Mouse (Mus musculus): ENCODE measurements around the gene Cep112. TPM values are rescaled to one million over a fixed set of nuclear protein-coding genes. Genes with fewer than 3 reads are reported as not detected.

Gene Cep112
- polyA plus RNA-seq, 1 experiment from 2014 or later: 12.7 TPM

GRCm38 (mm10) chr11:108752301-108752700 is 327.3 kb downstream of the Cep112 start:
- WGBS: 25% methylated on average over 7 of the region's 7 CpGs
- Histone ChIP-seq H3K9ac (ENCODE audit: low read depth, low read length) (no peak overlapping the region), H3K4me3 (ENCODE audit: low read length) (no peak overlapping the region), H3K27ac (ENCODE audit: low read depth, low read length) (no peak overlapping the region), H3K36me3 (ENCODE audit: control insufficient read depth, insufficient read depth, low read length) (no peaks in the 10 kb centered on the region), H3K27me3 (replicated peaks; ENCODE audit: control insufficient read depth, insufficient read depth, low read length) (no peaks in the 10 kb centered on the region), H3K4me2 (ENCODE audit: low read length) (no peak overlapping the region), H3K9me3 (ENCODE audit: control insufficient read depth, low read length) (no peaks in the 10 kb centered on the region), H3K4me1 (ENCODE audit: control insufficient read depth, insufficient read depth, low read depth, low read length) (peaks cover 8% of the 10 kb centered on the region)
- no peak for ATAC-seq

DNA sequence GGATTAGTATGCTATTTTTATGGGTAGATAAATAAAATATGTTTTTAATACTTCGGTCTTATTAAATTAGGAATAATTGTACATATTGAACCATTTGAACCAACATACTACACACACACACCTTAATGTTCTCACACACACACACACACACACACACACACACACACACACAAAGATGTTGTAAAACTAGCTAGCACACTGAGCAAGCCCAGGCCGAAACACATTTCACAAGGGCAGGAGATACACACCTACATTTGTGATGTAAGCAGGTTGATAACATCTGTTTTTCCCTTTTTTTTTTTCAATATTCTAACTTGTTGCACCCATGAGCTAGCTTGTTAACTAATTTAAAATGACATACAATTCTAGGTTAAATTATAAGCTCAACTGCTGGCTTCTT is 327.8 kb downstream of the Cep112 start:
- Histone ChIP-seq H3K4me2 (ENCODE audit: low read length) (no peak overlapping the region), H3K27me3 (replicated peaks; ENCODE audit: control insufficient read depth, insufficient read depth, low read length) (no peaks in the 10 kb centered on the region), H3K27ac (ENCODE audit: low read depth, low read length) (no peak overlapping the region), H3K9ac (ENCODE audit: low read depth, low read length) (no peak overlapping the region), H3K4me3 (ENCODE audit: low read length) (no peak overlapping the region), H3K4me1 (ENCODE audit: control insufficient read depth, insufficient read depth, low read depth, low read length) (peaks cover 8% of the 10 kb centered on the region), H3K36me3 (ENCODE audit: control insufficient read depth, insufficient read depth, low read length) (no peaks in the 10 kb centered on the region), H3K9me3 (ENCODE audit: control insufficient read depth, low read length) (no peaks in the 10 kb centered on the region)
- WGBS: 90% methylated on average over 2 of the region's 2 CpGs
- ATAC-seq: no peak

DNA sequence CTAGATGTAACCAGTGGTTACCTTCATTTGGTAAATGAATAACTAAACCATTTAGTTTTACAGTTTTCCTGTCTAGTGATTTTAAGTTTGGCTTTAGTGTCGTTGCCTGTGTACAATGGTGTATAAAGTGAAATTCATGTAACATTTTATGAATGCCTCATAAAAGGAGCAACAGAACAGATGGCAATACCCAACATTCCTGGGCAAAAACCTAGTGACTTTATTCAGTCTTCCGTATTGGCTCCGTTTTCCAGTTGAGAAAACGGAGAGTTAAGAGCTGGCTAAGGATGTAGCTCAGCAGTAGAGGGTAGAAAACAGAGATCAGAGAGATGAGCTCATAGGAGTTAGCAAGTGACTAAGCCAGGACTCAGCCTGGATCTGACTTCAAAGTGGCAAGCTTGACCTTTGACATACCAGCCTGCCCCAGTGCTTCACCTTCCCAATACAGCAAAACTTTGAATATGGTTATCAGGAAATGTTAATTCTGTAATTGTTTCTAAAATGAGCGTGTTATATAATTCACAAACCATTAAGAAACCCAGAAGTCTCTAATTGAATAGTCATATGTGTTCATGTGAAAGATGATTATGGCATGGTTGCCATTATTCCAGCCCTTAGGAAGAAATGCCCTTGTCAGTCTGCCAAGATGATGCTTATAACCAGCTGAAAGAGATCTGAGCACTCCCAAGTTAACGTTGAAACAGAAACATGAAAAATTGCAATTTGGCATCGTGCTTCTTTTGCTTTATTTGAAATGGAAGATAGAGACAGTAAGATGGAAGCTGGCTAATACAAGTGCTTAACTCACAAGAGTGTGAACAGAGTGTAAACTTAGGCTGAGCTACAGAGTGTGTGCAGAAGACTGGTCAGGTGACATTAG is 328.6 kb downstream of the Cep112 start:
- Histone ChIP-seq H3K27ac (ENCODE audit: low read depth, low read length) (no peak overlapping the region), H3K36me3 (ENCODE audit: control insufficient read depth, insufficient read depth, low read length) (no peaks in the 10 kb centered on the region), H3K4me3 (ENCODE audit: low read length) (no peak overlapping the region), H3K4me2 (ENCODE audit: low read length) (no peak overlapping the region), H3K27me3 (replicated peaks; ENCODE audit: control insufficient read depth, insufficient read depth, low read length) (no peaks in the 10 kb centered on the region), H3K4me1 (ENCODE audit: control insufficient read depth, insufficient read depth, low read depth, low read length) (peaks cover 8% of the 10 kb centered on the region), H3K9ac (ENCODE audit: low read depth, low read length) (no peak overlapping the region), H3K9me3 (ENCODE audit: control insufficient read depth, low read length) (no peaks in the 10 kb centered on the region)
- no peak for ATAC-seq
- 68% methylated on average over 7 of the region's 7 CpGs for whole genome bisulfite sequencing

DNA sequence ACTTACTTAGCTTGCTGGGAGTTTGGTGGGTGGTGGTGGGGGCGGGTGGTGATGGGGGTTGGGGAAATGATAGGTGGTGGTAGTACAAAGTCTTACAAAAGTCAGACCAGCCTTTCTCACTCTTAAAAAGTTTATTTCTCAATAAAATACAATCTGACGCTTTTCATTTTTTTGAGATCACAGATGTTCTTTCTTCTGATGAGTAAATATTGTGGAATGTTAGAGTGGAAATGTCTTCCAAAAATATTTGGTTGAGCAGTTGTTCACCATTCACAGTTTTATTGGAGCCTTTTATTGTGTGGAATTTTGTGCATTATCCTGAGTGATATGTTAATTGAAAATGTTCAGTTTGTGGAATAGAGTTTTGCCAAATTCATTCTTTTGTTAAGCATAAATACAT is 332.2 kb downstream of the Cep112 start:
- Histone ChIP-seq H3K36me3 (ENCODE audit: control insufficient read depth, insufficient read depth, low read length) (no peaks in the 10 kb centered on the region), H3K27ac (ENCODE audit: low read depth, low read length) (no peak overlapping the region), H3K9ac (ENCODE audit: low read depth, low read length) (no peak overlapping the region), H3K4me2 (ENCODE audit: low read length) (no peak overlapping the region), H3K4me3 (ENCODE audit: low read length) (no peak overlapping the region), H3K4me1 (ENCODE audit: control insufficient read depth, insufficient read depth, low read depth, low read length) (peaks cover 4% of the 10 kb centered on the region; the same call in 1 of the 2 replicates), H3K27me3 (replicated peaks; ENCODE audit: control insufficient read depth, insufficient read depth, low read length) (no peaks in the 10 kb centered on the region), H3K9me3 (ENCODE audit: control insufficient read depth, low read length) (no peaks in the 10 kb centered on the region)
- WGBS: 96% methylated on average over 2 of the region's 2 CpGs
- ATAC-seq: no peak

DNA sequence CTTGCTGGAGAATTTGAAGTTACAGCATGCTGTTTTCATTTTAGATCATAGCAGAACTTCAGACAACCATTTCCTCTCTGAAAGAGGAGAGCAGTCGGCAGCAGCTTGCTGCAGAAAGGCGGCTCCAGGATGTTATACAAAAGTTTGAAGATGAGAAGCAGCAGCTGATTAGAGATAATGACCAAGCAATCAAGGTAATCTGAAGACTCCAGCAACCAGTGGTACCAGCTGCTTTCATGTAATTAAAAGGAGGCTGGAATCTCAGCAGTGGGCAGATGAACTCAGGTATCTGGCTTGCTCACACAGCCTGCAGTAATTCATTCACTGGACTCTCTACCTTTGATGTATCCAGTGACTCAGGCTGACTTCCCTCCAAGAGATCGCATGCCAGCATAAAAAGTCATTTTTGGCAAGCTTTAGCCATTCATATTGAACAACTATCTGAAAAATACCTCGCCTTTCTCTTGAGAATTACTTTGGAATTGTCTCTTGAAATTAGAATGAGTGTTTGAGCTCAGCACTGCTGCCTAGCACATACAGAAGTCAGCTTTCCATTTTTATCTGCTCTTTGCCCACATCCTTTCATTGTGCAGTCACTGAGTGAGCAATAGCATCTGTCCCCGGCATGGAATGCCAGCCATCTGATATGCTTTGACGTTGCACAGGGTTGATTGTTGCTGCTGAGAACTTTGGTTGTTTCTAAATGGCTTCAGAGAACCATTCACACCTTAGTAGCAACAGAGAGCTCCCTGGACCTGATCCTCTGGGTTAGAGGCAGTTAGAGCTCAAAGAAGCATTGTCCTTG is 332.8 kb downstream of the Cep112 start:
- 0 out of 2 replicates have a peak overlapping the region, but pooled peaks have one; percentile 29 for H3K27ac ChIP-seq (ENCODE audit: low read depth, low read length)
- H3K9ac ChIP-seq (ENCODE audit: low read depth, low read length): no peak overlapping the region
- no peaks in the 10 kb centered on the region for H3K27me3 ChIP-seq (replicated peaks; ENCODE audit: control insufficient read depth, insufficient read depth, low read length)
- ATAC-seq: no peak
- no peak overlapping the region for H3K4me2 ChIP-seq (ENCODE audit: low read length)
- no peaks in the 10 kb centered on the region for H3K9me3 ChIP-seq (ENCODE audit: control insufficient read depth, low read length)
- no peaks in the 10 kb centered on the region for H3K36me3 ChIP-seq (ENCODE audit: control insufficient read depth, insufficient read depth, low read length)
- H3K4me3 ChIP-seq (ENCODE audit: low read length): no peak overlapping the region
- 0 out of 2 replicates have a peak, but pooled peaks cover 2% of the 10 kb centered on the region for H3K4me1 ChIP-seq (ENCODE audit: control insufficient read depth, insufficient read depth, low read depth, low read length)
- 61% methylated on average over 6 of the region's 6 CpGs for WGBS

DNA sequence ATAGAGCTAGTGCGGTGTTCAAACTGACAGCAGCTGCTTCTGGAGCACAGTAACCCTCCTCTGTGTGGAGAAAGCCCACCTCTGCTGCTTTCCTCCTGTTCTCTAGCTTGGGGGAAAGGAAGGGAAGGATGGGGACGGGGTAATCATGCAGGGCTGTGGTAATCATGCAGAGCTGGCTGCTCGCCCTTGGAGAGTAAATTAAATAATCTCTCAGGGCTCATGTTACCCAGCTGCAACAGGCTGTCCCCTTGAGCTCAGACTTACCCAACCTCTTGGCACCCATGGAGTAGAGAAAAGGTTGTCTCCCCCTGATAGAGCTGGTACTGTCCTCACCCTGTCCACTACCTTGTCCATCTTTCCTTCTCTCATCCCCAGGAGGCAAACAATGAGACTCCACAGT is 345.1 kb downstream of the Cep112 start:
- no peak overlapping the region for H3K4me2 ChIP-seq (ENCODE audit: low read length)
- no peak overlapping the region for H3K9ac ChIP-seq (ENCODE audit: low read depth, low read length)
- no peak overlapping the region for H3K27ac ChIP-seq (ENCODE audit: low read depth, low read length)
- H3K4me3 ChIP-seq (ENCODE audit: low read length): no peak overlapping the region
- H3K27me3 ChIP-seq (replicated peaks; ENCODE audit: control insufficient read depth, insufficient read depth, low read length): no peaks in the 10 kb centered on the region
- ATAC-seq: no peak
- no peaks in the 10 kb centered on the region for H3K9me3 ChIP-seq (ENCODE audit: control insufficient read depth, low read length)
- no peaks in the 10 kb centered on the region for H3K4me1 ChIP-seq (ENCODE audit: control insufficient read depth, insufficient read depth, low read depth, low read length)
- 64% methylated on average over 3 of the region's 3 CpGs for WGBS
- no peaks in the 10 kb centered on the region for H3K36me3 ChIP-seq (ENCODE audit: control insufficient read depth, insufficient read depth, low read length)

- WGBS: 69% methylated on average over 6 of the region's 6 CpGs
- no peak for ATAC-seq
- Histone ChIP-seq H3K4me1 (ENCODE audit: control insufficient read depth, insufficient read depth, low read depth, low read length) (no peaks in the 10 kb centered on the region), H3K9ac (ENCODE audit: low read depth, low read length) (no peak overlapping the region), H3K36me3 (ENCODE audit: control insufficient read depth, insufficient read depth, low read length) (no peaks in the 10 kb centered on the region), H3K27me3 (replicated peaks; ENCODE audit: control insufficient read depth, insufficient read depth, low read length) (no peaks in the 10 kb centered on the region), H3K27ac (ENCODE audit: low read depth, low read length) (peak overlapping the region; percentile 14; the same call in 1 of the 2 replicates), H3K4me2 (ENCODE audit: low read length) (no peak overlapping the region), H3K4me3 (ENCODE audit: low read length) (no peak overlapping the region), H3K9me3 (ENCODE audit: control insufficient read depth, low read length) (no peaks in the 10 kb centered on the region)
Observed at GRCm38 (mm10) chr11:108774019-108774670, 349.2 kb downstream of the Cep112 start.

GRCm38 (mm10) chr11:108777158-108777557 is 352.2 kb downstream of the Cep112 start:
- no peaks in the 10 kb centered on the region for H3K27me3 ChIP-seq (replicated peaks; ENCODE audit: control insufficient read depth, insufficient read depth, low read length)
- ATAC-seq: no peak
- H3K4me1 ChIP-seq (ENCODE audit: control insufficient read depth, insufficient read depth, low read depth, low read length): no peaks in the 10 kb centered on the region
- H3K9ac ChIP-seq (ENCODE audit: low read depth, low read length): no peak overlapping the region
- no peaks in the 10 kb centered on the region for H3K36me3 ChIP-seq (ENCODE audit: control insufficient read depth, insufficient read depth, low read length)
- no peak overlapping the region for H3K4me2 ChIP-seq (ENCODE audit: low read length)
- H3K4me3 ChIP-seq (ENCODE audit: low read length): no peak overlapping the region
- no peaks in the 10 kb centered on the region for H3K9me3 ChIP-seq (ENCODE audit: control insufficient read depth, low read length)
- 52% methylated on average over 3 of the region's 3 CpGs for WGBS
- H3K27ac ChIP-seq (ENCODE audit: low read depth, low read length): no peak overlapping the region
